Mouse (Mus musculus) kidney, adult 11 months (tissue): Measurements from ENCODE around the gene Cdh12.
"Not testable (repeated sequence)": the region's sequence is repeated elsewhere in the genome, so short reads cannot be mapped to it uniquely, and the experiment has no call there.

Experiments used
- DNase-seq: peaks from one replicate; pipeline ENCODE4 v3.0.0; 2022

The Cdh12 gene

GRCm38 (mm10) chr15:20448861-20449663 is at the start of gene Cdh12:
TSS of gene Cdh12 (plus strand) at chr15:20449265.
- DNase-seq = no peak

GRCm38 (mm10) chr15:20403596-20403995 is 45.5 kb upstream of the Cdh12 start:
- DNase-seq = no peak

GRCm38 (mm10) chr15:20413397-20413796 is 35.7 kb upstream of the Cdh12 start:
- DNase-seq = no peak

GRCm38 (mm10) chr15:20436356-20436755 is 12.7 kb upstream of the Cdh12 start:
- no peak for DNase-seq

GRCm38 (mm10) chr15:20450558-20450957 is 1.5 kb downstream of the Cdh12 start:
- no peak for DNase-seq

- no peak for DNase-seq
These were observed 9.4 kb downstream of the Cdh12 start for GRCm38 (mm10) chr15:20458508-20458907.

GRCm38 (mm10) chr15:20462500-20462899 is 13.4 kb downstream of the Cdh12 start:
- no peak for DNase-seq

- no peak for DNase-seq
These were observed 14.5 kb downstream of the Cdh12 start for GRCm38 (mm10) chr15:20463601-20464000.

GRCm38 (mm10) chr15:20550979-20551378 is 101.9 kb downstream of the Cdh12 start:
- DNase-seq = no peak

- no peak for DNase-seq
These were observed 121.9 kb downstream of the Cdh12 start for GRCm38 (mm10) chr15:20571012-20571411.

GRCm38 (mm10) chr15:20582567-20583075 is 133.6 kb downstream of the Cdh12 start:
- no peak for DNase-seq

- DNase-seq = no peak
These were observed 142.5 kb downstream of the Cdh12 start for GRCm38 (mm10) chr15:20591599-20591998.

- not testable (repeated sequence) for DNase-seq
These were observed 156.7 kb downstream of the Cdh12 start for GRCm38 (mm10) chr15:20605751-20606150.

GRCm38 (mm10) chr15:20634593-20634992 is 185.5 kb downstream of the Cdh12 start:
- DNase-seq = no peak

- no peak for DNase-seq
These were observed 190.1 kb downstream of the Cdh12 start for GRCm38 (mm10) chr15:20639155-20639554.

- no peak for DNase-seq
These were observed 193.9 kb downstream of the Cdh12 start for GRCm38 (mm10) chr15:20642905-20643414.

- no peak for DNase-seq
These were observed 211.2 kb downstream of the Cdh12 start for GRCm38 (mm10) chr15:20660221-20660620.

- DNase-seq = no peak
These were observed 217.6 kb downstream of the Cdh12 start, which contains the start of gene Acot10 for GRCm38 (mm10) chr15:20666650-20667049. TSS of gene Acot10 (minus strand) at chr15:20666750.

- no peak for DNase-seq
These were observed 218.3 kb downstream of the Cdh12 start for GRCm38 (mm10) chr15:20667350-20667749.

GRCm38 (mm10) chr15:20667989-20668388 is 218.9 kb downstream of the Cdh12 start:
- no peak for DNase-seq

GRCm38 (mm10) chr15:20669507-20669906 is 220.4 kb downstream of the Cdh12 start:
- DNase-seq = not testable (repeated sequence)

GRCm38 (mm10) chr15:20682719-20683118 is 233.7 kb downstream of the Cdh12 start:
- no peak for DNase-seq

GRCm38 (mm10) chr15:20684200-20684599 is 235.1 kb downstream of the Cdh12 start:
- no peak for DNase-seq

GRCm38 (mm10) chr15:20696229-20696628 is 247.2 kb downstream of the Cdh12 start:
- no peak for DNase-seq
